In genomic region chr17:80018976-80019541, GRCm38 (mm10) we compare ENCODE assay signal across 8 mouse cellular contexts. TPM values are rescaled to one million over a fixed set of nuclear protein-coding genes. Genes with fewer than 3 reads are reported as not detected.
DNase-seq lines count a peak whose midpoint lies in the region; ATAC-seq lines count a peak whose summit lies in the region.

No protein-coding gene starts in this region.

- DNase-seq in heart, adult 18-20 months, result peak; percentile 29 to 44
- no peak for DNase-seq in heart, adult 8-10 months (ENCODE audit: low spot score)
- peak; percentile 35 to 56 for DNase-seq in kidney, postnatal 25 days
- DNase-seq in cerebellum, adult 11 months, result no peak
- no peak for DNase-seq in frontal cortex, postnatal 36 days (ENCODE audit: low spot score in 2 of 2)

- no peaks in the 10 kb centered on the region for H3K27me3 ChIP-seq in heart, embryonic 16.5 days (ENCODE audit: control insufficient read depth, insufficient read depth, low read length)
- H3K27me3 ChIP-seq in midbrain, embryonic 12.5 days, result no peaks in the 10 kb centered on the region

- ATAC-seq in heart, embryonic 16.5 days (replicated peaks; ENCODE audit: extremely low read depth, insufficient read depth, low FRiP score), result peak; percentile 78
- ATAC-seq in midbrain, embryonic 12.5 days (ENCODE audit: low FRiP score, low read depth), result peak; percentile 61; the same call in 1 of the 2 replicates

- H3K36me3 ChIP-seq in heart, embryonic 16.5 days (ENCODE audit: control insufficient read depth, insufficient read depth), result no peaks in the 10 kb centered on the region
- no peaks in the 10 kb centered on the region for H3K36me3 ChIP-seq in midbrain, embryonic 12.5 days

- peaks cover 2% of the 10 kb centered on the region; the same call in 1 of the 2 replicates for H3K9me3 ChIP-seq in heart, embryonic 16.5 days (replicated peaks; ENCODE audit: control insufficient read depth, low read length)
- no peaks in the 10 kb centered on the region for H3K9me3 ChIP-seq in midbrain, embryonic 12.5 days

- WGBS in heart, embryonic 16.5 days, result 10% methylated on average over 22 of the region's 22 CpGs
- WGBS in midbrain, embryonic 12.5 days, result 15% methylated on average over 22 of the region's 22 CpGs

- H3K4me2 ChIP-seq in heart, embryonic 16.5 days (ENCODE audit: low read depth, low read length), result peak overlapping the region; percentile 51
- H3K4me2 ChIP-seq in midbrain, embryonic 12.5 days (replicated peaks), result peak overlapping the region; percentile 32

- no peak overlapping the region for H3K27ac ChIP-seq in brown adipose tissue, adult 24 weeks (replicated peaks; ENCODE audit: low read depth, low read length)
- H3K27ac ChIP-seq in heart, embryonic 16.5 days (ENCODE audit: low read length), result no peak overlapping the region
- no peak overlapping the region for H3K27ac ChIP-seq in midbrain, embryonic 12.5 days (replicated peaks)

- H3K4me1 ChIP-seq in brown adipose tissue, adult 24 weeks (ENCODE audit: control insufficient read depth, insufficient read depth, insufficient read length, low read length), result no peaks in the 10 kb centered on the region
- H3K4me1 ChIP-seq in heart, embryonic 16.5 days (ENCODE audit: control insufficient read depth, insufficient read depth, low read length), result no peaks in the 10 kb centered on the region; the same call in 1 of the 2 replicates
- H3K4me1 ChIP-seq in midbrain, embryonic 12.5 days, result peaks cover 4% of the 10 kb centered on the region; the same call in 1 of the 2 replicates

- peak overlapping the region; percentile 32 for H3K9ac ChIP-seq in heart, embryonic 16.5 days (ENCODE audit: low read length)
- H3K9ac ChIP-seq in midbrain, embryonic 12.5 days (replicated peaks), result no peak overlapping the region

- peak overlapping the region; percentile 31; the same call in 1 of the 2 replicates for H3K4me3 ChIP-seq in brown adipose tissue, adult 24 weeks (ENCODE audit: insufficient read depth, low read depth, low read length)
- H3K4me3 ChIP-seq in heart, embryonic 16.5 days (ENCODE audit: low read length), result peak overlapping the region; percentile 25
- peak overlapping the region; percentile 23 for H3K4me3 ChIP-seq in midbrain, embryonic 12.5 days

RNA-seq across cellular contexts. Expression of gene Hnrnpll, which starts 43.1 kb away (rescaled TPM):
- 10 to 100 TPM; 22.9 TPM for total RNA-seq in heart, adult 18-20 months (2021)
- total RNA-seq in heart, adult 8-10 months (2022), result 10 to 100 TPM; 18.3 to 22.9 (median 22.5) TPM
- 15.9 and 22.5 TPM in 2 replicates for polyA plus RNA-seq in brown adipose tissue, adult 24 weeks (2012; ENCODE audit: insufficient read depth, insufficient read length, missing spikeins)
- 38.7 and 44.4 TPM in 2 replicates for polyA plus RNA-seq in heart, embryonic 16.5 days (2015; fragmentation: Nextera tagmentation; extraction: Ambion mirVana)
- 125 and 129 TPM in 2 replicates for polyA plus RNA-seq in midbrain, embryonic 12.5 days (2016; fragmentation: Nextera tagmentation; extraction: Ambion mirVana)

Comparison
In these comparisons a context has a peak if more than half of its experiments do, and no peak if none do; other contexts are left out.
1. DNase-seq: peak in heart, adult 18-20 months (2 of 2) and kidney, postnatal 25 days (2 of 2); none in heart, adult 8-10 months (single experiment), cerebellum, adult 11 months (single experiment) and frontal cortex, postnatal 36 days (0 of 2).
2. Peak in every context shown above with its lines, with median percentiles within 50 percentile points of each other: H3K4me3 ChIP-seq.